Mouse (Mus musculus): ENCODE data around the gene Rln3. TPM values are rescaled to one million over a fixed set of nuclear protein-coding genes. Genes with fewer than 3 reads are reported as not detected.

Gene Rln3
- polyA plus RNA-seq, 1 experiment from 2014 or later, result 1.6 TPM

DNA sequence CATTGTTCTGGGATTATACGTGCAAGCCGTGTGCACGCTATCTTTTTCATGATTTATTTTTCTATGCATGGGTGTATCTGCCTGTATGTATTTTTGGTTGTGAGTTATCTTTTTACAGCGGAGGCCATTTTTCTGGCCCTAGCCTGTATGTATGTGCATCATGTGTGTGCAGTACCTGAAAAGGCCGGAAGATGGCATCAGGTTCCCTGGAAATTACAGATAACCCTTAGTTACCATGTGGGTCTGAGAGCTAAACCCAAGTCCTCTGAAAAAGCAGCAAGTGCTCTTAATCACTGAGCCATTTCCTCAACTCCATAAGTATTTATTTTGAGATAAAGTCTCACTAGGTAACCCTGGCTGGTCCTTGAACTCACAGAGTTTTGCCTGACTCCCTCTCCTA lies 8.4 kb upstream of the Rln3 start:
- 96% methylated on average over 5 of the region's 5 CpGs for WGBS
- Histone ChIP-seq H3K9me3 (ENCODE audit: control insufficient read depth, low read length) (no peaks in the 10 kb centered on the region), H3K36me3 (replicated peaks; ENCODE audit: control insufficient read depth, insufficient read depth) (no peaks in the 10 kb centered on the region), H3K27ac (no peak overlapping the region), H3K4me3 (replicated peaks; ENCODE audit: low read length) (no peak overlapping the region), H3K4me1 (replicated peaks; ENCODE audit: control insufficient read depth, insufficient read depth, low read length) (no peaks in the 10 kb centered on the region), H3K4me2 (replicated peaks) (no peak overlapping the region), H3K9ac (no peak overlapping the region), H3K27me3 (ENCODE audit: control insufficient read depth, insufficient read depth, low read length) (no peaks in the 10 kb centered on the region; the same call in 1 of the 2 replicates)
- ATAC-seq (ENCODE audit: low FRiP score) (no peak), DNase-seq (ENCODE audit: low spot score) (no peak)

DNA sequence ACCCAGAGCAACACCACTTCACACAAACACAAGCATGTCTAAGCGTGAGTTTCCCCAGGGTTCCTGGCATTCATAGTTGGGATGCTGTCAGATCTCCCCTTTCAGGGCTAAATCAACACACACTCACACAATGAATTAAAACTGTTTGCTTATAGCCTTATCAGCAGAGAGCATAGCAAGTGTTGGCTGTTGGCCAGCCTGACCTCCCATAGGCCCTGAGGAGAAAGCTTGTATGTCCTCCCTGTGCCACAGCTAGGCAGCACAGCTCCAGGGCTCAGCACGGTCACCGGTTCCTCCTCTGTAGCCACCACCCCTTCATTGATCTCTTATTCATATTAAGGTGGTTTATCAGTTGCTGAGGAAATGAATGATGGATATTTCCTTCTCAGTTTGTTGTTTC lies 7.9 kb upstream of the Rln3 start:
- Histone ChIP-seq H3K4me2 (replicated peaks) (no peak overlapping the region), H3K36me3 (replicated peaks; ENCODE audit: control insufficient read depth, insufficient read depth) (no peaks in the 10 kb centered on the region), H3K4me1 (replicated peaks; ENCODE audit: control insufficient read depth, insufficient read depth, low read length) (no peaks in the 10 kb centered on the region), H3K4me3 (replicated peaks; ENCODE audit: low read length) (no peak overlapping the region), H3K9ac (no peak overlapping the region), H3K27ac (no peak overlapping the region), H3K9me3 (ENCODE audit: control insufficient read depth, low read length) (no peaks in the 10 kb centered on the region), H3K27me3 (ENCODE audit: control insufficient read depth, insufficient read depth, low read length) (no peaks in the 10 kb centered on the region; the same call in 1 of the 2 replicates)
- 77% methylated on average over 3 of the region's 3 CpGs for WGBS
- ATAC-seq (ENCODE audit: low FRiP score), result no peak
- DNase-seq (ENCODE audit: low spot score), result no peak

DNA sequence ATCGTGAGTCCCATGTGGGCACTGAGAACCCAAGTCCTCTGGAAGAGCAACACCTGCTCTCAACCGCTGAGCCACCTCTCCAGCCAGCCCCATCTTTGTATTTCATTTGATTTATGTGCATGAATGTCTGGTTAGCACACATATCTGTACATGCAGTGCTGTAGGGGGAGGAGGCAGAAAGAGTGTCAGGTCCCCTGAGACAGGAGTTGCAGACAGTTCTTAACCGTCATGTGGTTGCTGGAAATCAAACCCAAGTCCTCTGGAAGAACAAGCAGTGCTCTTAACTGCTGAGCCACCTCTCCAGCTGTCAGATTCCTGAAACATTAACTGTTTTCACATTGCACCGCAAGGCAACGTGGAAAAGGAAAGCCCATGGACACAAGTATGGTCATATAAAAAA lies 3.4 kb upstream of the Rln3 start:
- Histone ChIP-seq H3K9me3 (ENCODE audit: control insufficient read depth, low read length) (no peaks in the 10 kb centered on the region), H3K4me2 (replicated peaks) (no peak overlapping the region), H3K4me1 (replicated peaks; ENCODE audit: control insufficient read depth, insufficient read depth, low read length) (no peaks in the 10 kb centered on the region), H3K4me3 (replicated peaks; ENCODE audit: low read length) (no peak overlapping the region), H3K36me3 (replicated peaks; ENCODE audit: control insufficient read depth, insufficient read depth) (no peaks in the 10 kb centered on the region), H3K9ac (no peak overlapping the region), H3K27me3 (ENCODE audit: control insufficient read depth, insufficient read depth, low read length) (peaks cover 34% of the 10 kb centered on the region), H3K27ac (no peak overlapping the region)
- 80% methylated on average over 5 of the region's 5 CpGs for WGBS
- DNase-seq (ENCODE audit: low spot score), result no peak
- no peak for ATAC-seq (ENCODE audit: low FRiP score)

DNA sequence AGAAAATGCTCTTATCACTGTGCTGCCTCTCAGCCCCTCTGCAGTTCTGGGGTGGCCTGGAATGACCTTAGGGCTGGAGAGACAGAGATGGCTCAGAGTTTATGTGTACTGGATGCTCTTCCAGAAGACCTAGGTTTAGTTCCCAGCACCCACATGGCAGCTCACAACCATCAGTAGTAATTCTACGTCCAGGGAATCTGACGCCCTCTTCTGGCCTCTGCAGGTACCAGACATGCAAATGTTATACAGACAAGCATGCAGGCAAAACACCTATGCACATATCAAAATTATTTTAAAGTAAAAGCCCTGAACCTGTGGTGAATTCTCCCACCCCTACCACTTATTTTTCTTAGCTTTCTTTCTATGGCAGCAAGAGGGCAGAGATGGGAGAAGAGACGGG lies 1.7 kb upstream of the Rln3 start:
- ATAC-seq (ENCODE audit: low FRiP score) (no peak), DNase-seq (ENCODE audit: low spot score) (no peak)
- Histone ChIP-seq H3K9me3 (ENCODE audit: control insufficient read depth, low read length) (no peaks in the 10 kb centered on the region), H3K4me3 (replicated peaks; ENCODE audit: low read length) (no peak overlapping the region), H3K36me3 (replicated peaks; ENCODE audit: control insufficient read depth, insufficient read depth) (no peaks in the 10 kb centered on the region), H3K9ac (no peak overlapping the region), H3K4me2 (replicated peaks) (no peak overlapping the region), H3K4me1 (replicated peaks; ENCODE audit: control insufficient read depth, insufficient read depth, low read length) (peaks cover 11% of the 10 kb centered on the region; the same call in 1 of the 2 replicates), H3K27ac (no peak overlapping the region), H3K27me3 (ENCODE audit: control insufficient read depth, insufficient read depth, low read length) (peaks cover 50% of the 10 kb centered on the region)
- WGBS, result 87% methylated on average over 3 of the region's 3 CpGs

DNA sequence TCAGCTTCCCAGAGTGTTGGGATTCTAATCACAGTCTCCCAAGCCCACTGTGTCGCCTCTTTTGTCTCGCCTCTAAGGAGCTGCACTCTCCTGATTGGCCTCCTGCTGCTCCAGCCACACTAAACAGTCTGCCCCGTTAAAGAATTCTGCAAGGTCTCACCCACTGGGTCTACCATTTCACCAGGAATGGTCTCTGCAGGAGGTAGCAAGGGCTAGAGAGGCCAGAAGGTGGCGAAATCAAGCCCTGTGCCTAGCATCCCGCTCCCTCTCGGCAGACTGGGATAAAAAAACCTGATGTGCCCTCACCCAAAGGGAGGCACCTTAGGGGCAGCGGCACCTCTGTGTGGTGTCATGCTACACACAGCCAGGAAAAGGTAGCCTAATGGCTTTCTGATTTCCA lies 697 bp downstream of the Rln3 start:
- H3K4me3 ChIP-seq (replicated peaks; ENCODE audit: low read length), result no peak overlapping the region
- no peak overlapping the region for H3K9ac ChIP-seq
- no peak overlapping the region for H3K27ac ChIP-seq
- 5% methylated on average over 7 of the region's 7 CpGs for WGBS
- peaks cover 60% of the 10 kb centered on the region for H3K27me3 ChIP-seq (ENCODE audit: control insufficient read depth, insufficient read depth, low read length)
- no peaks in the 10 kb centered on the region for H3K36me3 ChIP-seq (replicated peaks; ENCODE audit: control insufficient read depth, insufficient read depth)
- DNase-seq (ENCODE audit: low spot score) (no peak), ATAC-seq (ENCODE audit: low FRiP score) (no peak)
- no peaks in the 10 kb centered on the region for H3K9me3 ChIP-seq (ENCODE audit: control insufficient read depth, low read length)
- no peak overlapping the region for H3K4me2 ChIP-seq (replicated peaks)
- H3K4me1 ChIP-seq (replicated peaks; ENCODE audit: control insufficient read depth, insufficient read depth, low read length), result peaks cover 11% of the 10 kb centered on the region; the same call in 1 of the 2 replicates

DNA sequence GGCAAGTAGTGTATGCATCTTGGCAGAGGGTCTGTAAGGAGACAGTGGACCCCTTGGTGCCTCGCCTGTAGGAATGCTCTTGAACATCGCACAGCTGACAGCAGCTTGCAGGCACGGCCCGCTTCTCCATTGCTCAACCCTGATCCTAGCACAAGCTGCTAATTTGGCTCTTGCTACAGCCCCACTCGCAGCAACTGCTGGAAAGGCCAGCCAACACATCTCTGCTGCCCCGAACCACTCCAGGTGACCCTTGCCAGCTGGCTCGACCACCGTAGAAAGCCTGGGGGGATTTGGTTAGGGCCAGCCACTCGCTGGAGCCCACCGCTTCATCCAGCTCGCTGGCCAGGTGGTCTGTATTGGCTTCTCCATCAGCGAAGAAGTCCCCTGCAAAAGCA lies 1.9 kb downstream of the Rln3 start:
- Histone ChIP-seq H3K9ac (no peak overlapping the region), H3K4me3 (replicated peaks; ENCODE audit: low read length) (no peak overlapping the region), H3K9me3 (ENCODE audit: control insufficient read depth, low read length) (no peaks in the 10 kb centered on the region), H3K4me2 (replicated peaks) (no peak overlapping the region), H3K36me3 (replicated peaks; ENCODE audit: control insufficient read depth, insufficient read depth) (no peaks in the 10 kb centered on the region), H3K4me1 (replicated peaks; ENCODE audit: control insufficient read depth, insufficient read depth, low read length) (peaks cover 11% of the 10 kb centered on the region; the same call in 1 of the 2 replicates), H3K27ac (no peak overlapping the region), H3K27me3 (ENCODE audit: control insufficient read depth, insufficient read depth, low read length) (peaks cover 60% of the 10 kb centered on the region)
- 38% methylated on average over 12 of the region's 12 CpGs for WGBS
- ATAC-seq (ENCODE audit: low FRiP score) (no peak), DNase-seq (ENCODE audit: low spot score) (no peak)

DNA sequence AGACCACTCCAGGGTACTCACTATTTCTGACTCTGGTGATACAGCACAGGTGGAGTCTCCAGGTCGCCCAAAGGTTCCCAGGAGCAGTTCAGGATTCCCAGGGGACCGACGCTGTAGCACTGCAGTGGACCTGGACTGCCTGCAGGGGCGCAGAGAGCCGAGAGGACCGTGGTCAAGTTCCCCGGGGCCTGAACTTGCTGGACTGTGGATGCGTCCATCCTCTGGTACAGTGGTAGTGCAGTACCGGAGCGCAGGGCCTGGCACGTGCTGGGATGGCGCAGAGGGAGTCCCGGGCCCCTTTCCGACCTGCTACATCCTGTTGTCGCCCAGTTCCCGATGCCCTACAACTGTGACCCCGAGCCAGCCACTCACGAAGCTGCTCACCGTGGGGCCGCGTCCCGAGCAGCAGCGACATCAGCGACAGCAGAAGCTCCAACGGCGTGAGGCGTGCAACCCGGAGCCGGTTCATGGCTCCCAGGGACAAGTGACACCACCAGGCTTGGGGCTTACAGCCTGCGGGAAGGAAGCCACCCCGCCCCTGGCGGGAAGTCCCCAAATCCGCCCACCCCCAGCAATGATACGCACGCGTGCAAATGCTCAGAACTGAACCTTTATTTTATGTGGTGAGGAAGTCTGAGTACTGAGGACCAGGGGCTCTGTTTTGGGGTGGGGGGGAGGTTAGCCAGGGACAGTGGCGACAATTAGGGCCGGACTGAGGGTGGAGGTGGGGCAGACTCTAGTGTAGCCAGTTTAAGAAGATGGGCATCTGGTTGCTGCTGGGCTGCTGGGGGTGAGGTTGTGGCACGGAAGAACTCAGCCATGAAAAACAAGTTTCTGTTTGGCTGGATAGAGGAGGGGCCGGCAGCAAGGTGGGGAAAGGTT lies 2.5 kb downstream of the Rln3 start, which contains the start of gene Il27ra:
Il27ra (minus strand) TSS at position 524 of the 882 bp plus-strand sequence.
- Histone ChIP-seq H3K27ac (no peak within 1 kb of the TSS), H3K4me1 (replicated peaks; ENCODE audit: control insufficient read depth, insufficient read depth, low read length) (peaks cover 11% of the 10 kb centered on the region; the same call in 1 of the 2 replicates), H3K4me2 (replicated peaks) (peak within 1 kb of the TSS; percentile 52), H3K4me3 (replicated peaks; ENCODE audit: low read length) (peak within 1 kb of the TSS; percentile 28), H3K36me3 (replicated peaks; ENCODE audit: control insufficient read depth, insufficient read depth) (no peaks in the 10 kb centered on the region), H3K9me3 (ENCODE audit: control insufficient read depth, low read length) (no peaks in the 10 kb centered on the region), H3K27me3 (ENCODE audit: control insufficient read depth, insufficient read depth, low read length) (peaks cover 60% of the 10 kb centered on the region), H3K9ac (peak within 1 kb of the TSS; percentile 40)
- peak; percentile 55 for DNase-seq (ENCODE audit: low spot score)
- peak; percentile 75 for ATAC-seq (ENCODE audit: low FRiP score)
- WGBS, result 4% methylated on average over 40 of the region's 40 CpGs

DNA sequence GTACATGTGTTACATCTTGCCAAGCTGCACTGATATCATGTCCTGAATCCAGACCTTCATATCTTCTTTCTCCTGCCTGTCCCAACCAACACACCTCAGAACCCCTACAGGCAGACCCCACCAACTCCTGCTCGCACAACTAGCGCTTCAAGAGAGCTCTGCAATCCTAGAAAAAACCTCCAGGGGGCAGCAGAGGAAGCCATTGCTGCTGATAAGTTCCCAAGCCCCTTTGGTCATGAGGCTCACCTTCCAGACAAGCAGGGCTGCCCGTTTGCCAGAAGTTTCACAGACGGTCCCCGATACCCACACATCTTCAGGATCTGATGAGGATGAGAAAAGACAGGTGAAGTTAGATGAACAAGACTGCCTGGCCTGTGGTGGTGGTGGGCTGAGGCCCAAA lies 5.8 kb downstream of the Rln3 start:
- H3K4me3 ChIP-seq (replicated peaks; ENCODE audit: low read length), result no peak overlapping the region
- H3K4me2 ChIP-seq (replicated peaks), result no peak overlapping the region
- 6% methylated on average over 5 of the region's 5 CpGs for WGBS
- no peaks in the 10 kb centered on the region for H3K36me3 ChIP-seq (replicated peaks; ENCODE audit: control insufficient read depth, insufficient read depth)
- peaks cover 35% of the 10 kb centered on the region for H3K27me3 ChIP-seq (ENCODE audit: control insufficient read depth, insufficient read depth, low read length)
- ATAC-seq (ENCODE audit: low FRiP score) (no peak), DNase-seq (ENCODE audit: low spot score) (peak; percentile 91)
- peaks cover 11% of the 10 kb centered on the region; the same call in 1 of the 2 replicates for H3K4me1 ChIP-seq (replicated peaks; ENCODE audit: control insufficient read depth, insufficient read depth, low read length)
- no peak overlapping the region for H3K9ac ChIP-seq
- no peaks in the 10 kb centered on the region for H3K9me3 ChIP-seq (ENCODE audit: control insufficient read depth, low read length)
- no peak overlapping the region for H3K27ac ChIP-seq

DNA sequence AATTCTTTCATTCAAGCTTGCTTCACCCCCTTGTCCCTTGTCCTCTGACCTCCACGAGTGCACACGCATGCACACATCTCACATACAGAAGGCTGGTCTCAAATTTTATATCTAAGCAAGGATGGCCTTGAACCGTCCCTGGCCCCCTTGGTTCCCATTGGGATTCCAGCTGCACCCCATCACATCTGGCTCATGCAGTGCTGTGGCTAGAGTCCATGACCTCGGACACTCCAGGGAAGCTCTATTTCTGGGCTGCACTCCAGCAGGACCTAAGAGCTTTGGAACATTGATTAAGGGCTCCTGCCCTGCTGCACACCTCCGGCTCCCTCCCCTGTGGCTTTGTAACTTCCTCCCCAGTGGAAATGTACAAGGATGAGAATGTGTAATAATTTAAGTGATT lies 6.8 kb downstream of the Rln3 start:
- ATAC-seq (ENCODE audit: low FRiP score) (no peak), DNase-seq (ENCODE audit: low spot score) (no peak)
- H3K4me2 ChIP-seq (replicated peaks), result no peak overlapping the region
- no peak overlapping the region for H3K9ac ChIP-seq
- no peak overlapping the region for H3K27ac ChIP-seq
- no peaks in the 10 kb centered on the region for H3K9me3 ChIP-seq (ENCODE audit: control insufficient read depth, low read length)
- WGBS, result 87% methylated on average over 5 of the region's 5 CpGs
- H3K27me3 ChIP-seq (ENCODE audit: control insufficient read depth, insufficient read depth, low read length), result peaks cover 25% of the 10 kb centered on the region
- H3K36me3 ChIP-seq (replicated peaks; ENCODE audit: control insufficient read depth, insufficient read depth), result no peaks in the 10 kb centered on the region
- no peak overlapping the region for H3K4me3 ChIP-seq (replicated peaks; ENCODE audit: low read length)
- H3K4me1 ChIP-seq (replicated peaks; ENCODE audit: control insufficient read depth, insufficient read depth, low read length), result peaks cover 11% of the 10 kb centered on the region; the same call in 1 of the 2 replicates

All from hindbrain, embryonic 14.5 days (tissue).